Mouse (Mus musculus) heart, adult 2 months (tissue): ENCODE measurements around the gene Mfap2.

Experiments used
- CTCF ChIP-seq: fragments of 200-600 bp; IDR thresholded peaks from 2 replicates; pipeline ENCODE4 v1.8.1; 2022; ENCODE audit warnings: antibody characterized with exemption, mild to moderate bottlenecking, moderate library complexity
- POLR2A ChIP-seq: fragments of 200-500 bp; IDR thresholded peaks from 2 replicates; pipeline ENCODE4 v1.6.1; 2011; ENCODE audit warnings: mild to moderate bottlenecking, low read depth, low read length, control low read depth; ENCODE audit not compliant: insufficient read depth

DNA sequence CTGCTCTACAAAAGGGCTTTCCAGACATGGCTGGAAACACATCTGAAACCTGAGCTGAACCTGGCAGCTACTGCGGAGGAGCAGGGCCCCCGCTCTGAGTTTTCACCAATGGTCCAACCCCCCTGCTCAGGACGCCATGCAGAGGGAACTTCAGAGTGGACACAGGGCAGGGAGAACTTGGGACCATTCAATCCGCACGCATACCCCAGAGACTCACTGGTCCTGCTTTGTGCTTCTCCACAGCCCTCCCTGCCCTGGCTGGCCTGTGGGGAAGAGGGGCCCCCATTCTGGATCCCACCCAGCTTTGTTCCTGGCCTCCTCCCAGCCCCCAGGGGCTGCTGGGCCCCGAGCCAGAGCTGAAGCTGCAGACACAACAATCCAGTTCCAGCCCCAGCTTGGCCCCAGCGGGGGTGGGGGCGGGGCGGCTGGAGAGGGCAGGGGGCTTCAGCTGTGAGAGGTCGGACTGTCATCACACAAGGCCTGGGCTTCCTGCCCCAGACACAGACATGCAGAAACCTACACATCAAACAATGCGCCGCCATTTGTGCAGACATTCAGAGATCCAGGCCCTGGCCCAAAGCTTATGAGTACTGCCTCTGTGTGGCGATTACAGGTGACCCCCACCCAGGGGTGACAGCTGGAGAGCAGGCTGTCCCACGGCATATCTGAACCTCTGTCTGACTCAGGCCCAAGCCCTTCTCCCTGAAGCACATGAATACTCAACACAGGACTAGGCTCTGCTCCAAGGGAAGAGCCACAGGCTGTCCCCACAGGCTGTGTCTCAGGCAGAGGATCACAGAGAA is 10.8 kb downstream of the Mfap2 start:
- no peak for TF ChIP-seq CTCF
- no peak for TF ChIP-seq POLR2A
